8 mouse cellular contexts compared by ENCODE assay signal in genomic region chr3:36863881-36864280, GRCm38 (mm10). TPM values are rescaled to one million over a fixed set of nuclear protein-coding genes. Genes with fewer than 3 reads are reported as not detected.
DNase-seq lines count a peak whose midpoint lies in the region; ATAC-seq and TF ChIP-seq lines count a peak whose summit lies in the region.

No protein-coding gene starts in this region.

- peak overlapping the region; percentile 92 for H3K4me3 ChIP-seq in gastrocnemius, adult 2 months
- peak overlapping the region; percentile 78 for H3K4me3 ChIP-seq in C2C12 (ENCODE audit: insufficient read depth, poor library complexity, severe bottlenecking)
- peak overlapping the region; percentile 80 for H3K4me3 ChIP-seq in forebrain, embryonic 13.5 days
- peak overlapping the region; percentile 89 for H3K4me3 ChIP-seq in liver, embryonic 12.5 days

- no peak overlapping the region for H3ac ChIP-seq in C2C12 (ENCODE audit: control insufficient read depth, insufficient read length, low read depth)

- H3K9me3 ChIP-seq in forebrain, embryonic 13.5 days (replicated peaks) = no peaks in the 10 kb centered on the region
- H3K9me3 ChIP-seq in liver, embryonic 12.5 days (replicated peaks) = no peaks in the 10 kb centered on the region

- WGBS in forebrain, embryonic 13.5 days = 81% methylated on average over 4 of the region's 4 CpGs
- WGBS in liver, embryonic 12.5 days (ENCODE audit: insufficient replicate concordance) = 70% methylated on average over 4 of the region's 4 CpGs

- peak overlapping the region; percentile 73 for H3K4me2 ChIP-seq in forebrain, embryonic 13.5 days
- peak overlapping the region; percentile 80 for H3K4me2 ChIP-seq in liver, embryonic 12.5 days

- peaks cover 7% of the 10 kb centered on the region for H3K4me1 ChIP-seq in forebrain, embryonic 13.5 days
- peaks cover 18% of the 10 kb centered on the region for H3K4me1 ChIP-seq in liver, embryonic 12.5 days

- no peak for ATAC-seq in forebrain, embryonic 13.5 days
- no peak for ATAC-seq in liver, embryonic 12.5 days

- intact Hi-C loops in gastrocnemius, adult 2 months (cut with DNase I) = no loop called here

- TF ChIP-seq CTCF in gastrocnemius, adult 2 months (IDR thresholded peaks at IDR 0.05) = no peak
- no peak for TF ChIP-seq CTCF in C2C12 (IDR thresholded peaks at IDR 0.05; ENCODE audit: control insufficient read depth, insufficient read depth, insufficient read length)

- H3K79me2 ChIP-seq in C2C12 (ENCODE audit: control insufficient read depth, insufficient read depth) = peaks cover 10% of the 10 kb centered on the region

- peak overlapping the region; percentile 97 for H3K27ac ChIP-seq in gastrocnemius, adult 2 months
- H3K27ac ChIP-seq in forebrain, embryonic 13.5 days = no peak overlapping the region
- no peak overlapping the region for H3K27ac ChIP-seq in liver, embryonic 12.5 days

- DNase-seq in gastrocnemius, adult 2 months = no peak
- no peak for DNase-seq in gastrocnemius, postnatal 4 days (ENCODE audit: low spot score in 2 of 2)
- DNase-seq in ovary, postnatal 10 days (ENCODE audit: low spot score) = no peak
- DNase-seq in right cerebral cortex, postnatal 10 days (ENCODE audit: low spot score in 2 of 2) = no peak
- no peak for DNase-seq in cerebellum, postnatal 4 days (ENCODE audit: low spot score in 2 of 2)

- peaks cover 21% of the 10 kb centered on the region for H3K36me3 ChIP-seq in C2C12 (ENCODE audit: control insufficient read depth, insufficient read depth)
- H3K36me3 ChIP-seq in forebrain, embryonic 13.5 days (ENCODE audit: poor library complexity, severe bottlenecking) = peaks cover 19% of the 10 kb centered on the region
- H3K36me3 ChIP-seq in liver, embryonic 12.5 days = peaks cover 29% of the 10 kb centered on the region

- peak overlapping the region; percentile 81 for H3K9ac ChIP-seq in forebrain, embryonic 13.5 days
- peak overlapping the region; percentile 91 for H3K9ac ChIP-seq in liver, embryonic 12.5 days

- H3K79me3 ChIP-seq in C2C12 (ENCODE audit: low read depth) = peaks cover 3% of the 10 kb centered on the region

- H3K27me3 ChIP-seq in C2C12 (ENCODE audit: control insufficient read depth, insufficient read depth, insufficient read length) = no peaks in the 10 kb centered on the region
- H3K27me3 ChIP-seq in forebrain, embryonic 13.5 days = no peaks in the 10 kb centered on the region
- no peaks in the 10 kb centered on the region for H3K27me3 ChIP-seq in liver, embryonic 12.5 days (replicated peaks)

TF ChIP-seq in C2C12, 6 proteins besides CTCF, POLR2A, EP300 and RAD21:
- TF ChIP-seq MAX (IDR thresholded peaks at IDR 0.05) = no peak
- TF ChIP-seq FOSL1 (IDR thresholded peaks at IDR 0.05; ENCODE audit: insufficient read depth, low read length, poor library complexity, severe bottlenecking) = no peak
- no peak for TF ChIP-seq MYOG (IDR thresholded peaks at IDR 0.05; ENCODE audit: control insufficient read depth, extremely low read depth, insufficient read length)
- TF ChIP-seq MYOD1 (IDR thresholded peaks at IDR 0.05; ENCODE audit: control insufficient read depth, insufficient read length, low read depth) = no peak
- TF ChIP-seq CEBPB (IDR thresholded peaks at IDR 0.05; ENCODE audit: low read depth) = no peak
- TF ChIP-seq USF1 (IDR thresholded peaks at IDR 0.05; ENCODE audit: low read depth) = no peak

RNA-seq across cellular contexts. Expression of gene 4932438A13Rik, which starts 1.0 kb away (rescaled TPM):
- total RNA-seq in gastrocnemius, adult 2 months (2021) = 10 to 100 TPM; 32.8 to 32.9 TPM
- total RNA-seq in gastrocnemius, postnatal 4 days (2021) = 10 to 100 TPM; 39.4 to 48.7 TPM
- polyA plus RNA-seq in C2C12 (2012; fragmentation: generic; extraction: Trizol) = 2.8 TPM
- 48.0 and 55.2 TPM in 2 replicates for polyA plus RNA-seq in forebrain, embryonic 13.5 days (2015; fragmentation: Nextera tagmentation; extraction: Ambion mirVana)
- 22.5 and 22.8 TPM in 2 replicates for polyA plus RNA-seq in liver, embryonic 12.5 days (2016; fragmentation: Nextera tagmentation; extraction: Ambion mirVana)
